Mouse (Mus musculus) cortical plate, adult 2 months (tissue): ENCODE measurements around the gene Aoah.

Experiments
- CTCF ChIP-seq: fragments of 200-500 bp; IDR thresholded peaks from 2 replicates; pipeline ENCODE4 v1.5.1; 2011; ENCODE audit warnings: mild to moderate bottlenecking, control low read depth, low read length; ENCODE audit not compliant: insufficient read depth; ENCODE audit errors: extremely low read depth
- POLR2A ChIP-seq: fragments of 200-500 bp; IDR thresholded peaks from 2 replicates; pipeline ENCODE4 v1.6.1; 2011; ENCODE audit warnings: mild to moderate bottlenecking, low read length, control low read depth; ENCODE audit not compliant: insufficient read depth; ENCODE audit errors: extremely low read depth

DNA sequence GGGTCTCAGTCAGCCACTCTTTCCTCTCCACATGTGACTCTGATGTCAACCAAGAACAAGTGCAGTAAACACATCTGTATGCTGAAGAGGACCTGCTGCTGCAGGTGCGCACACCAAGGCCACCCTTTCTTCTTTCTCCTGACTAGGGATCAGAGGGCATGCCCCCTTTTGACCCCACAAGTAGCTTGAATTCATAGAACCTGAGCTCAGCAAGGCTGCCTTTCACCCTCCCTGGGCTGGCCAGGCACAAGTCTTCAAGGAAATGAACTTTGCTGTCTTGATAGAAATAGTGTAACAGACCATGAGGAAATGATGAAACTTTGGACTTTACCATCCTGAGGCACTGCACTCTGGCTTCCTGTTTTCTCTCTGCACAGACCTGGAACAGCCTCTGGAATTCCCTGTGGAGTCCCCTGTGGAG, 7.1 kb upstream of the Aoah start:
- TF ChIP-seq POLR2A (no peak), CTCF (no peak)
